Mouse (Mus musculus) olfactory bulb, adult 2 months (tissue): ENCODE measurements at regions not wholly inside any gene's neighbourhood (a gene's known extent, or its start where the extent isn't known, plus 50 kb on each side); places are given as distances from the start of the nearest gene placed in this dataset.

Experiments used
- H3K27ac ChIP-seq: fragments of 200-500 bp; 2 replicates; pipeline ENCODE4 v1.5.1; 2012; ENCODE audit warnings: low read depth, low read length; ENCODE audit not compliant: insufficient read depth
- H3K4me1 ChIP-seq: fragments of 200-500 bp; 2 replicates; pipeline ENCODE4 v1.6.1; 2012; ENCODE audit warnings: low read length; ENCODE audit not compliant: control insufficient read depth, insufficient read depth
- H3K4me3 ChIP-seq: fragments of 200-500 bp; 2 replicates; pipeline ENCODE4 v1.5.1; 2012; ENCODE audit warnings: mild to moderate bottlenecking, low read depth, low read length, moderate library complexity; ENCODE audit not compliant: insufficient read depth
- CTCF ChIP-seq: fragments of 200-500 bp; IDR thresholded peaks from 2 replicates; pipeline ENCODE4 v1.5.1; 2012; ENCODE audit warnings: low read depth, mild to moderate bottlenecking, low read length, moderate library complexity; ENCODE audit not compliant: insufficient read depth
- POLR2A ChIP-seq: fragments of 200-500 bp; IDR thresholded peaks from 2 replicates; pipeline ENCODE4 v1.6.1; 2012; ENCODE audit warnings: mild to moderate bottlenecking, low read depth, low read length, moderate library complexity; ENCODE audit not compliant: insufficient read depth
- WGBS: fragments of 180-500 bp; shearing (Covaris S2); methylation state at CpG from one replicate; pipeline ENCODE4 v1.1.7; 2018; 5-methylcytosine and 5-hydroxymethylcytosine counted together

DNA sequence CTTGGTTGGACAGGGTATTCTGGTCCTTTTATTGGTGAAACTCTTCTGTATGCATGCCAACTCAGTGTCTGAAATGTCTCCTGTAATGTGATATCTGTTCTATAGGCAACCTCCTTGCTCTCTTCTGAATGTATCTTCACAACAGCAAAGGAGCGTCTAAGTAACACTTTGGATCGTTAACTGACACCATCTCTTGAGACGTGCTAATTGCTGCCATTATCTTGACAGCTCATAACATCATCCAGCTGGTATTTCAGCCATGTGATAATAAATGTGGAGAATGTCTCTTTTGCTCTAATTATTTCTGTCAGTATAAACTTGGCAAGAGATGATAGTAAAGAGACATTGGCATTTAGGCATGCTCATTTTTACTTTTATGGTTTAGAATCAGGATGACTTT, 68.8 kb upstream of the Col8a1 start:
- Histone ChIP-seq H3K27ac (no peak overlapping the region), H3K4me1 (no peaks in the 10 kb centered on the region), H3K4me3 (no peak overlapping the region)
- 39% methylated on average over 3 of the region's 3 CpGs for WGBS
- TF ChIP-seq CTCF (no peak), POLR2A (no peak)

DNA sequence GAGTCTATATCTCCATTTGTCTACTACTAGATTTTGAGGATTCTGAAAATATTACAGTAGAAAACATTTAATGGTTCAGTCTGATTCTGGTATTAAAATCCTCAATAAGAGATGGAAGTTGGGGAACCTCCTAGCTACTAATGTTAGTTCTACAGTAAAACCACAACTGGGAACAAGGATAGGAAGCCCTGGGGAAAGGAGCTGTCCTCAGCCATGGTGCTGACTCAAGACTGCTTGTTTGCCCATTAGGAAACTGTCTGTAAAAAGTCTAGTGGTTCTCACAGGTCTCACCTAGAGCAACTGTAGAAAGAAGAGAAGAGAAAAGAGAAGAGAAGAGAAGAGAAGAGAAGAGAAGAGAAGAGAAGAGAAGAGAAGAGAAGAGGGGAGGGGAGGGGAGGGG, 90.9 kb upstream of the Col8a1 start:
- Histone ChIP-seq H3K4me3 (no peak overlapping the region), H3K27ac (no peak overlapping the region), H3K4me1 (no peaks in the 10 kb centered on the region)
- TF ChIP-seq POLR2A, result no peak
- no peak for TF ChIP-seq CTCF

DNA sequence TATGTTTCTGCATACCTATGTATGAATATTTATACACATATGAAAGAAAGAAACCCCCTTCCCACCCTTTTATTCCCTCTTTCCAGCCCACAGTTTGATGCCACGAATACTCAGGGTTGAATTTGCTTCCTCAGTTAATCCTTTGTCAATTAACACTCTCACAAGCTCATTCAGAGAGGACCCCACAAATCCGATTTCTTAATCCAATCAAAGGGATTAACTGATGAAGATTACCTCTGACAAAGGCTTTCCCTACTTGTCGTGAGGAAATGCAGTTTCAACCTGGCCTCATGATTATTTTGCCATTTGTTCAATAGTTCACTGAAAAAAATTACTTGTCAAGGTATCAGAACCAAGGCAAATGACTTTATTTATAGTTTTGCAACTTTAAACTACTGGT, 91.8 kb upstream of the Col8a1 start:
- Histone ChIP-seq H3K4me1 (no peaks in the 10 kb centered on the region), H3K4me3 (no peak overlapping the region), H3K27ac (no peak overlapping the region)
- TF ChIP-seq CTCF (no peak), POLR2A (no peak)
- WGBS, result 24% methylated on average over 3 of the region's 3 CpGs

DNA sequence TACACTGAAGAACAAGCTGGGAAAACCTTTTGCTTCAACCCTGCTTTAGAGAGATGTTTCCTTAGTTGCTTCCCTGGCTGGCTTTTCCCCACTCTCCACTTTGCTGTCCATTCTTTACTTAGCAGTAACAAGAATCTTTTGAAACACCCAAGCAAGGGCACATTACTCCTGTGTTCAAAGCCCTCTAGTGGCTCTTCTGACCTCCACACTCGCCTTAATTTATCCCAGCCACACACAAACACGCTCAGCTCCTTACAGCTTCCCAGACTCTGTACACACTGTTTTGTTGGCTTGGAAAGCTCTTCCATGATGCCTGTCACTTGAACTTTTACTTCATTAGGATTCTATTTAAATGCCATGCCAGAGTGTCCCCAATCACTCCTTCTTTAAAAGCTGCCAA, 97.3 kb upstream of the Col8a1 start:
- TF ChIP-seq POLR2A (no peak), CTCF (no peak)
- Histone ChIP-seq H3K27ac (no peak overlapping the region), H3K4me3 (no peak overlapping the region), H3K4me1 (no peaks in the 10 kb centered on the region)
- 46% methylated on average over 2 of the region's 2 CpGs for WGBS

DNA sequence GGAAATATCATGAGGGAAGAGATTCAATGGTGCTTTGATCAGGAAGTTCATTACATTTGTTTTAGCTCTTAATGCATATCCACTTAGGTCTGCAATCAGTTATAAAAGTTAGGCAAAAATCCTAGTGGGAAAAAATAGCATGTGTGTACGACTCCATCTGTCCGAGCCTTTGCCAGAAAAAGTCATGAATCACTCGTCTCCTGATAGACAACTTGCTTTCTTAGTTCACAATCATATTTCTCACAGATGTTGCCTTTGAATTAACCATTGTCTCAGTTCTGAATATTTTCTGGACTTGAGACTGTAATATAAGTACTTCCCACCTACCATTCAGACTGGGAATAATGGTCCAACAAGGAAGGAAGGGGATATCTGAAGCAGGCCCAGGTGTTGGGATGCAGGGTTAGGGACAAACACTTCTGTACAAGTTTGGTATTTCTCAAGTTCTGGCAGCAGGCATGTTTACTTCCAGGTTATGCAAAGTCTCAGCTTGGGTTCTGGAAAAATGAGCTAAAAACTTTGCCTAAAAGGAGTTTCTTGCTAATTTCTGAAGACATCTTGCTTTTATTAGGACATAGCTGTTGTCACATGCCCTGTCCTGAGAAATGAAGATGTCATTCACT, 98.4 kb upstream of the Col8a1 start:
- H3K4me1 ChIP-seq, result no peaks in the 10 kb centered on the region
- 82% methylated on average over 3 of the region's 3 CpGs for WGBS
- no peak overlapping the region for H3K27ac ChIP-seq
- no peak for TF ChIP-seq CTCF
- TF ChIP-seq POLR2A, result no peak
- no peak overlapping the region for H3K4me3 ChIP-seq

DNA sequence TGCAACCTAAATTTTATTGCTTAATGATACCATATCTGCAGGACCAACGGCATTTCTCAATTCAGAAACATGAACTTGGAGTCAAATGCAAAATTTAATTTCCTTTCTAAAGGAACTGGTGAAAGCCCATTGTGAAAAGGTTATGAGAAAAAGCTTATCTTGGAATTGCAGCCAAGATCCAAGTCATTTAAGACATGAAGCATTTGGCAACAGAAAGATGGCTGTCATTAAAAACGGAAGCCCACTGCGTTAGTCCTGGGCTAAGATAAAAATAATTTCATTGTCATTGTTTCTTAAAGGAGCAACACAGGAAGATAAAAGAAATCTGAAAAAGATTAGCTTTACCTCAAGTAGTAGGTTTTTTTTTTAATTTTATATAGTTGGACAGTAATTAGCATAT, 99.2 kb upstream of the Col8a1 start:
- TF ChIP-seq POLR2A, result no peak
- TF ChIP-seq CTCF, result no peak
- no peaks in the 10 kb centered on the region for H3K4me1 ChIP-seq
- no peak overlapping the region for H3K27ac ChIP-seq
- H3K4me3 ChIP-seq, result no peak overlapping the region
- WGBS, result 65% methylated on average over 3 of the region's 3 CpGs

DNA sequence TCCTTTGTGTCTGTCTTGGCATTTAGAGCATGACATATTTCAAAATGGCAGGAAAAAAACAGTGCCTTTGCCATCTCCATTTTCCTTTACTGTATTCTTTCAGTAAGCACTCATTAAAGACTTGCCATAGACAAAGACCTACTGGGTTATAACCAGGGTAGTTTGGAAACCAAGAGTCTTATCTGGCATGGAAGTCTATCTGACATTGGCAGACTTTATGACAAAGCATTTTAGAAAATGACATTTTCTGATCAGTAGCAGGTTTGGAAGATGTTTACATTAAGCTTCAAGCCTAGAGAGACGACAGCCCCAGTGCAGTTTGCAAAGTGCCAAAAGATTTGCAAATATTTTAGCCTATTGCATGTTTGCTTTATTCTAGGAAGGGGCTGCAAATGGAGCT, 102.5 kb upstream of the Col8a1 start:
- no peaks in the 10 kb centered on the region for H3K4me1 ChIP-seq
- no peak for TF ChIP-seq POLR2A
- TF ChIP-seq CTCF, result no peak
- H3K27ac ChIP-seq, result no peak overlapping the region
- WGBS, result 59% methylated on average over 1 of the region's 1 CpGs
- H3K4me3 ChIP-seq, result no peak overlapping the region

DNA sequence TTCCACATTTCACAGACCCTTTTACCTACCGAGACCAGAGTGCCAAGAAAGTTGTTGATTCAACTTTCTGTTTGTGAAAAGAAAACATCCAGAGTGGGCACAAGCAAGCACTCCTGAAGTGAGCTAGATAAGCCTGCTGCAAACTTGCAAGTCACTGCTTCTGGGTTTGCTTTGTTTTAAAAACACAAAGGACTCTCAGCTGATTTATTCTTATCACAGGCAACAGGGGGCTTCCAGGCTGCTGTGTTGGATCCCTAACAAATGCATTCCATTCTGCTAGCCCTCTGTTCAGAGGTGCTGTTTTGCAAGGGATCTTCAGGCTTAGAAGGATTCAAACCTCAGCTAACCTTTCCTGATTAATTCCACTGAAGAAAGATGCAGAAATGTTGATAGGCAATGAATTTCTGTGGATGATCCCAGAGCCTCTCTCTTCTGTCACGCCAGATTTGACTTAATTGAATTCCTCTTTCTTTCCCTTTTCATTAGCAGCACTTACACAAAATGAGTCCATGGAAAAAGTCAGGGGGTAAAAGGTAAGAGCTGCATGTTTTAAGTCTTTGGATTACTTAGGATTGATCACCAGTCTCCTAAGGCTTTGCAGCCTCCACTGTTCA, 103.7 kb upstream of the Col8a1 start:
- Histone ChIP-seq H3K4me1 (no peaks in the 10 kb centered on the region), H3K27ac (no peak overlapping the region), H3K4me3 (no peak overlapping the region)
- TF ChIP-seq CTCF (no peak), POLR2A (no peak)
- 18% methylated on average over 2 of the region's 2 CpGs for WGBS

DNA sequence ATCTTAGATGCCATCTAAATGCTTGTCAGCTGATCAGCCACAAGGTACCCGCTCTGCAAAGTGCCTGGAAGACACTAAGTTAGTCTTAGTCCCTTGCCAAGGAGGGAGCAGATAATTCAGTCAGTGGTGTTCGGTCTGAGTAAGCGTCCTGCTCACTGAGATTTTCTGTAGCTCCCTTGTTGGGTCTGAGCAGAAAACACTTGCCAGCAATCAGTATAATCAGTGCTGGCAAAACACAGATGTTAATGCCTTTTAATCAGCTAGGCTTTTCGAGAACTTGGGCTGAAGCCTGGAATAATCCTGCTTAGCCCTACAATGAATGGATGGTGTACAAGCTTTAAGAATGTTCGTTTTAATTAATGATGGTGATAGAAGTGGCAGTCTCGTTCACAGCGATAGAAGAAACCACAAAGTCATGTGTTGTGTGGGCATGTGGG, 104.2 kb upstream of the Col8a1 start:
- WGBS, result 12% methylated on average over 7 of the region's 7 CpGs
- Histone ChIP-seq H3K27ac (no peak overlapping the region), H3K4me1 (no peaks in the 10 kb centered on the region), H3K4me3 (no peak overlapping the region)
- TF ChIP-seq POLR2A (no peak), CTCF (no peak)

DNA sequence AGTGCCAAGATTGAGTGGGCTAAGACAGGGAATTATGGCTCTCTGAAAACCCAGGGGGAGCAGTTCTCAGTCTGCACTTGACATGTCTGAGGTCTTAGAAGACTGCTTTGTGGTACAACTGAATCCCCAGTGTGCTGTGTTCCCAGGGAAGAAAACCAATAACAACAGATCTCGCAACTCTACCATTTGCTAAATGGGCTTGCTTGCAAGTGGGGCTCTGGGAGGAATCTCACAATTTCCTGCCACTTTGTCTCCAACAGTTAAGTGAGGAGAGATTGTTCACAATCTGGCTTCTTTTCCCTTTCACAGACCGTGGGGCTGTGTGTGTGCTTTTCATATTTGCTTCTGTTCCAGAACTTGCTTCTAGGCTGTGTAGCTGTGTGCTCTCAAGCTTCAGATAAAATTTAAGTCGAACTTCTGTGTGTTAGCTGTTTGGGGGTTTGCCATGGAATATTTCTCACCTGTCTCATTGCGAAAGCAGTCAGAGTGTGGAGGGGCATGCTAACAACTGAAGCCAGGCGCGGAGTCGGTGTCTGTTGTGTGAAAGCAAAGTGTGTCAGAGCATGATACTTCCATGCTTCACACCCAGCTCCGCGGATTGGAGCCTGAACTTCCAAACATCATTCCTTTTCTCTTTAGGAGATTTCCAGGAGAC, 108.8 kb upstream of the Col8a1 start:
- 82% methylated on average over 9 of the region's 9 CpGs for WGBS
- Histone ChIP-seq H3K27ac (no peak overlapping the region), H3K4me1 (no peaks in the 10 kb centered on the region), H3K4me3 (no peak overlapping the region)
- TF ChIP-seq POLR2A (no peak), CTCF (no peak)
